Mouse (Mus musculus) heart, embryonic 16.5 days (tissue): Measurements from ENCODE around the gene Traf2. TPM values are rescaled to one million over a fixed set of nuclear protein-coding genes. Genes with fewer than 3 reads are reported as not detected.

Experiments used
- ATAC-seq: fragments of 200-750 bp; cut with Nextera tagmentation; replicated peaks from 2 replicates; pipeline ENCODE4 v1.8.0; 2017; ENCODE audit warnings: moderate number of reproducible peaks; ENCODE audit not compliant: insufficient read depth, low FRiP score; ENCODE audit errors: extremely low read depth
- H3K27ac ChIP-seq: fragments of 300-500 bp; sonication (generic); 2 replicates; pipeline ENCODE4 v1.5.1; 2014; ENCODE audit warnings: mild to moderate bottlenecking, low read length, control low read depth, moderate library complexity
- H3K27me3 ChIP-seq: fragments of 300-500 bp; sonication (generic); 2 replicates; pipeline ENCODE4 v1.6.1; 2014; ENCODE audit warnings: low read length, mixed read lengths; ENCODE audit not compliant: control insufficient read depth, insufficient read depth
- H3K36me3 ChIP-seq: fragments of 300-500 bp; sonication (generic); 2 replicates; pipeline ENCODE4 v1.6.1; 2014; ENCODE audit not compliant: control insufficient read depth, insufficient read depth
- H3K4me1 ChIP-seq: fragments of 300-500 bp; sonication (generic); 2 replicates; pipeline ENCODE4 v1.6.1; 2014; ENCODE audit warnings: low read length, mixed read lengths; ENCODE audit not compliant: control insufficient read depth, insufficient read depth
- H3K4me2 ChIP-seq: fragments of 300-500 bp; sonication (generic); 2 replicates; pipeline ENCODE4 v1.6.1; 2014; ENCODE audit warnings: low read depth, mild to moderate bottlenecking, control low read depth, low read length
- H3K4me3 ChIP-seq: fragments of 300-500 bp; sonication (generic); 2 replicates; pipeline ENCODE4 v1.5.1; 2014; ENCODE audit warnings: mild to moderate bottlenecking, control low read depth, low read length
- H3K9ac ChIP-seq: fragments of 300-500 bp; sonication (generic); 2 replicates; pipeline ENCODE4 v1.6.1; 2014; ENCODE audit warnings: low read length, control low read depth
- H3K9me3 ChIP-seq: fragments of 300-500 bp; sonication (generic); replicated peaks from 2 replicates; pipeline ENCODE4 v1.6.1; 2016; ENCODE audit warnings: low read length; ENCODE audit not compliant: control insufficient read depth
- WGBS: fragments of 180-500 bp; shearing (Covaris S2); extraction: QIAGEN DNeasy Blood & Tissue Kit; methylation state at CpG from one replicate; pipeline ENCODE4 v1.1.7; 2014; 5-methylcytosine and 5-hydroxymethylcytosine counted together
- polyA plus RNA-seq: library from polyadenylated mRNA; unstranded; fragments of >200 nt; fragmentation: Nextera tagmentation; extraction: Ambion mirVana; gene quantifications from 2 replicates; pipeline ENCODE4 v1.2.1, GENCODE M21; 2015

Traf2 gene
- polyA plus RNA-seq, 1 experiment from 2014 or later: 27.3 TPM

- Histone ChIP-seq H3K4me1 (peaks cover 4% of the 10 kb centered on the region), H3K27me3 (no peaks in the 10 kb centered on the region), H3K9ac (no peak overlapping the region), H3K36me3 (peaks cover 26% of the 10 kb centered on the region), H3K27ac (no peak overlapping the region), H3K4me2 (no peak overlapping the region), H3K4me3 (no peak overlapping the region), H3K9me3 (no peaks in the 10 kb centered on the region)
- 93% methylated on average over 2 of the region's 2 CpGs for WGBS
- no peak for ATAC-seq
Measured at GRCm38 (mm10) chr2:25534866-25535182, 11.9 kb downstream of the Traf2 start.

GRCm38 (mm10) chr2:25534178-25534865 is 12.4 kb downstream of the Traf2 start:
- peaks cover 4% of the 10 kb centered on the region for H3K4me1 ChIP-seq
- H3K4me2 ChIP-seq: no peak overlapping the region
- peak overlapping the region; percentile 70 for H3K27ac ChIP-seq
- ATAC-seq: peak; percentile 76; the same call in 1 of the 2 replicates
- no peak overlapping the region for H3K4me3 ChIP-seq
- WGBS: 68% methylated on average over 3 of the region's 3 CpGs
- no peaks in the 10 kb centered on the region for H3K27me3 ChIP-seq
- peaks cover 28% of the 10 kb centered on the region for H3K36me3 ChIP-seq
- no peak overlapping the region for H3K9ac ChIP-seq
- H3K9me3 ChIP-seq: no peaks in the 10 kb centered on the region

GRCm38 (mm10) chr2:25533707-25534106 is 13.0 kb downstream of the Traf2 start:
- H3K36me3 ChIP-seq: peaks cover 34% of the 10 kb centered on the region
- peak overlapping the region; percentile 66; the same call in 1 of the 2 replicates for H3K27ac ChIP-seq

GRCm38 (mm10) chr2:25526510-25527302 is 20.0 kb downstream of the Traf2 start:
- no peak for ATAC-seq
- no peaks in the 10 kb centered on the region for H3K27me3 ChIP-seq
- H3K9ac ChIP-seq: no peak overlapping the region
- H3K27ac ChIP-seq: no peak overlapping the region
- no peaks in the 10 kb centered on the region for H3K9me3 ChIP-seq
- no peak overlapping the region for H3K4me2 ChIP-seq
- no peak overlapping the region for H3K4me3 ChIP-seq
- WGBS: 88% methylated on average over 9 of the region's 9 CpGs
- H3K36me3 ChIP-seq: peaks cover 71% of the 10 kb centered on the region
- no peaks in the 10 kb centered on the region for H3K4me1 ChIP-seq

More at GRCm38 (mm10) chr2:25533707-25534106, 13.0 kb downstream of the Traf2 start:
- WGBS: 91% methylated on average over 2 of the region's 2 CpGs
- Histone ChIP-seq H3K9ac (no peak overlapping the region), H3K4me3 (no peak overlapping the region), H3K27me3 (no peaks in the 10 kb centered on the region), H3K9me3 (no peaks in the 10 kb centered on the region), H3K4me2 (no peak overlapping the region), H3K4me1 (peaks cover 4% of the 10 kb centered on the region)
- no peak for ATAC-seq

- Histone ChIP-seq H3K4me2 (no peak overlapping the region), H3K27me3 (no peaks in the 10 kb centered on the region), H3K36me3 (peaks cover under 1% of the 10 kb centered on the region; the same call in 1 of the 2 replicates), H3K4me3 (no peak overlapping the region), H3K9me3 (no peaks in the 10 kb centered on the region), H3K4me1 (no peaks in the 10 kb centered on the region), H3K27ac (no peak overlapping the region), H3K9ac (no peak overlapping the region)
- 63% methylated on average over 3 of the region's 3 CpGs for WGBS
- ATAC-seq: no peak
Measured at GRCm38 (mm10) chr2:25509912-25510311, 36.8 kb downstream of the Traf2 start.

- Histone ChIP-seq H3K27me3 (no peaks in the 10 kb centered on the region), H3K9ac (no peak overlapping the region), H3K27ac (no peak overlapping the region), H3K9me3 (no peaks in the 10 kb centered on the region), H3K4me1 (peaks cover under 1% of the 10 kb centered on the region), H3K4me2 (no peak overlapping the region), H3K4me3 (no peak overlapping the region), H3K36me3 (peaks cover 21% of the 10 kb centered on the region)
- 42% methylated on average over 5 of the region's 5 CpGs for WGBS
- no peak for ATAC-seq
Measured at GRCm38 (mm10) chr2:25506964-25507363, 39.8 kb downstream of the Traf2 start.

- ATAC-seq: no peak
- Histone ChIP-seq H3K27me3 (no peaks in the 10 kb centered on the region), H3K4me1 (peaks cover 7% of the 10 kb centered on the region), H3K4me3 (no peak overlapping the region), H3K36me3 (peaks cover 21% of the 10 kb centered on the region), H3K9ac (no peak overlapping the region), H3K4me2 (no peak overlapping the region), H3K9me3 (no peaks in the 10 kb centered on the region), H3K27ac (no peak overlapping the region)
- 96% methylated on average over 4 of the region's 4 CpGs for WGBS
Measured at GRCm38 (mm10) chr2:25505860-25506259, 40.9 kb downstream of the Traf2 start.

GRCm38 (mm10) chr2:25505000-25505399 is 41.7 kb downstream of the Traf2 start:
- H3K27me3 ChIP-seq: no peaks in the 10 kb centered on the region
- WGBS: 95% methylated on average over 1 of the region's 1 CpGs
- peaks cover 9% of the 10 kb centered on the region for H3K4me1 ChIP-seq
- H3K9ac ChIP-seq: no peak overlapping the region
- no peak overlapping the region for H3K4me3 ChIP-seq
- H3K36me3 ChIP-seq: peaks cover 21% of the 10 kb centered on the region
- H3K27ac ChIP-seq: no peak overlapping the region
- H3K4me2 ChIP-seq: no peak overlapping the region
- H3K9me3 ChIP-seq: no peaks in the 10 kb centered on the region
- ATAC-seq: no peak

GRCm38 (mm10) chr2:25504538-25504937 is 42.2 kb downstream of the Traf2 start:
- no peak overlapping the region for H3K27ac ChIP-seq
- H3K27me3 ChIP-seq: no peaks in the 10 kb centered on the region
- 89% methylated on average over 19 of the region's 19 CpGs for whole genome bisulfite sequencing
- ATAC-seq: no peak
- H3K4me3 ChIP-seq: no peak overlapping the region
- H3K9me3 ChIP-seq: no peaks in the 10 kb centered on the region
- H3K4me2 ChIP-seq: no peak overlapping the region
- H3K4me1 ChIP-seq: peaks cover 10% of the 10 kb centered on the region
- peaks cover 21% of the 10 kb centered on the region for H3K36me3 ChIP-seq
- no peak overlapping the region for H3K9ac ChIP-seq
